Mouse (Mus musculus): ENCODE measurements around the gene Cacna2d2.
"Not testable (repeated sequence)": the region's sequence is repeated elsewhere in the genome, so short reads cannot be mapped to it uniquely, and the experiment has no call there.

Gene Cacna2d2

DNA sequence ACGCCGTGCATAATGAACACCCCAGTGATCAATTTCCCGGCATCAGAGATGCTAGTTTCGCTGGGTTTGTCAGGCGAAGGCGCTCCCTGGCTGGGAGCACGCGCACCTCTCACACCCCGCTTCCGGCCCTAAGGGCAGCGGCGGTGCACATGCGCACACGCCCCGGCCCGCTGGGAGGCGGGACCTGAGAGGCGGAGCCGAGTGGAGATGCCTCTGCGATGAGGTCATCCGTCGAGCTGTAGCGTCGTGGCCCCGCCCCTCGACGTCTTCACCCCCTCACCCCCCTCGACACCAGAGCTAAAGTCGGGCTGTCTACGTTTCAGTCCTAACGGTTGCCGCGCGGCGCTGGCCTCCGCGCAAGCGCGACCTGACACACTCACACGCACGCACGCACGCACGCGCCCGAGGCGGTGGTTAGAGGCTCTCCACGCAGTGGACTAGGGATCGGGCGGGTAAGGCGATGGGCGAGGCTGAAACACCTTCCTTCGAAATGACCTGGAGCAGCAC lies 155.0 kb downstream of the Cacna2d2 start:
- DNase-seq (ENCODE audit: low spot score in 2 of 2): peak; percentile 92 to 93

DNA sequence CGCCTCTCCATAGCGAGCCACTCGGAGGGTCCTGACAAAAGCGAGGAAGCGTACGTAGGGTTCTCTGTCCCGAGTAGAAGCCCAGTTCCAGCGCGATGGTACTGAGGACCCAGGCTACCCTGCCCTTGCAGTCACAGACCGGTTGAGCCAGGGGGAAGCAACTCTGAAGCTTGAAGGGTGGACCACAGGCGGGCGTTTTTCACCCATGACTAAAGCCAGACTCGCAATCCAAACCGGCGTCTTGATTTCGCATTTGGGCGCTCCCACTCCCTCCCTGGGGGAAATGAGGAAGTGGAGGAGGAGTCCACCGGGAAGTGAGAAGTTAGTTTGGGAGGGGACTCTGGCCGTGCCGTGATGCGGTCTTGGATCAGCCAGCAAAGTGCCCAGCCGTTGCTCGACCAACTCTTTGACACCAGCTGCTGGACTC lies 155.6 kb downstream of the Cacna2d2 start:
- DNase-seq (ENCODE audit: low spot score in 2 of 2): no peak

DNA sequence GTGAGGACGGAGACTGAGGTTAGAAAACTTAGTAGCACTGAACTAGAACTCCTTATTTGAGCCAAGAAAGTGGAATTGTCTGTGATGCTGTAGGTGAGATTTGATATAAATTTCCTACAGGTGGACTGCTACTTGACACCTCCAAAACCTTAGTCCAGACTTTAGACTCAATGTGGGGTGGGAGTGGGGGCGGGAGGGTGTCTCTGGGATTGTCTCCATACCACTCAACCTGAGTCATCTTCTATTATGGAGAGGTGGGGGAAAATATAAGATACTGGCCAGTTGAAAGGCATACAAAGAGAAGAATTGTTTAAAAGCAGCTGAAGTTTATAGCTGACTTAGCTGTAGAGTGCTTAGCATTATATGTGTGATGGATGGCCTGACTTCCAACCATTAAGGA lies 156.3 kb downstream of the Cacna2d2 start:
- no peak for DNase-seq (ENCODE audit: low spot score in 2 of 2)

DNA sequence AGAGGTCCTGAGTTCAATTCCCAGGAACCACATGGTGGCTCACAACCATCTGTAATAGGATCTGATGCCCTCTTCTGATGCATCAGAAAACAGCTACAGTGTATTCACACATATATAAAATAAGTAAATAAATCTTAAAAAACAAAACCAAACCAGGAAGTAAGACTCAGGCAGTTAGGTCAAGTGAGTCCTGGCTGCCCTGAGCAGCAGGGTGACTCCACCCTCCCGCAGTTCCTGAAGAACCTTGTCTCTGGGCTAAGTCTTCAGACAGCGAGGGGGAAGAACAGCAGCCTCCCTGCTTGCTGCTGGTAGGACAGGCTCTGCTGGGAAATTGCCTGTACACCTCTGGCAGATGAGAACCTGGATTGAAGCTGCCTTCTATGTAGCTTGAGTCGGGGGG lies 156.9 kb downstream of the Cacna2d2 start:
- DNase-seq (ENCODE audit: low spot score in 2 of 2): no peak

DNA sequence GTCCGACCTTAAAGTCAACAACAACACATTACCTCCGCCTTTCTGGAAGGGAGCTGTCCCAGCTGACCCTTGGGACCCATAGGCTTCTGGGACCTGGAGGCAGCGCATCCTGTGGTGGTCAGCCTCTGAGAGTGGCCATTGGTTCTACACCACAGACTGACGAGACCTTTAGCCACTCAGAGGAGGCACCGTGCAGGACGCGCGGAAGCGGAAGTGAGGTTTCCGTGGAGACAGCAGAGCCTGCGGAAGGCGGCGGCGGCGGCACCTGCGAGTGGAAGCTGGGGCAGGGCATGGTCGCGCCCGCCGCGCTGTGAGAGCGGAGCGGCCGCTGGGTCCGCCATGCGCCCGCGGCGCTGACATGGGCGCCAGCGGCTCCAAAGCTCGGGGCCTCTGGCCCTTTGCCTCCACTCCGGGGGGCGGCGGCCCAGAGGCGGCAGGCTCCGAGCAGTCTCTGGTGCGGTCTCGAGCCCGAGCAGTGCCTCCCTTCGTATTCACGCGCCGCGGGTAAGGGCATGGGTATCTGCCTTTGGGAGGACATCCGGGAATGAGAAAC lies 163.7 kb downstream of the Cacna2d2 start, which contains the start of gene Tusc2:
TSS of gene Tusc2 (plus strand) at position 227 of the 553 bp plus-strand sequence.
- peak; percentile 92 to 93 for DNase-seq (ENCODE audit: low spot score in 2 of 2)

DNA sequence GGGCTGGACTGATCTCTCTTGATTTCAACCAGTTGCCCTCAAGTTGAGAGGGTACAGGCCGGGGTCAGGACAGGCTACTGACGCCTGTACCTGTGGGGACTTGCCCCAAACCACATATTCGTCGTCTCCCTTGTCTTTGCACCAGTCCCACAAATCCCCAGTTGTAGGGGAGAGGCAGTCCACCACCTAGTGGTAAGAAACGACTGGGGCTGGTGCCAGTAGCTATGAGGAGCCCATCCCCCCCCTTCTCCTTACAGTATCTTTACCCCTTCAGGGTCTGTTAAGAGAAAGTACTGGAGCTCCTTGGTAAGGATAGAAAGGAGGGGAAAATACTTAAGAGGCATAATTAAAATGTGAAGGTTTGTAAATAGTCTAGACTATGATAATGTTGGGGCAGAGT lies 166.1 kb downstream of the Cacna2d2 start:
- not testable (repeated sequence) for DNase-seq (ENCODE audit: low spot score in 2 of 2)

DNA sequence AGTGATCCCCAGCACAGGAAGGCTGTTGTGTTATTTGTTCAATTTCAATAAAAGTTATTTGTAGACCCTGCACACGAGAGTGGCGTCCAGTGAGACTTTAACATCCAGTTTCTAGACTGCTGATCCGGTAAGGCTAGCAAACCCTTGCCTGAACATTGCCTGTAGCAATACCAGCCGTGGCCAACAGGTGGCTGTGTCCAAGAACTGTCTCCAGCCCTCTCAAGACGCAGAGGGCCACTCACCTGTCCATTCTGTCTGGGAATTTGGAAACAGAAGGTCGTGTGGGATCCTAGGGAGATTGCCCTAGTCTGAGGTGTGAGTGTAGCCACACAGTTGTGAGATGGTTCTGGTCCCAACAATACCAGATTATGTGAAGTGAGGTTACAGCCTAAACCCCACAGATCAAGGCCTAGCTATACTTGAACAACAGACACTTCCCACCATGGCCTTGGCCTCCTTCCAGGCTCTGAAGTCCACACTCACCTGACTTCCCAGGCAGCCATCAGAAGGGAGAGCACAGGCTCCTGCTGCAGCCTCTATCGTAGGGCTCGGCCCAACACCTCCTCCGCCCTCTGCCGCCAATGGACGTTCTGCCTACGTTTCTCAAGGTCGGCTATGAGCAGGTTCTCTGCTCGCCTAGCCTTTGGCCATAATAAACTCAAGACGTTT lies 166.8 kb downstream of the Cacna2d2 start:
- DNase-seq (ENCODE audit: low spot score in 2 of 2): peak in 1 of 2 experiments; percentile 68

DNA sequence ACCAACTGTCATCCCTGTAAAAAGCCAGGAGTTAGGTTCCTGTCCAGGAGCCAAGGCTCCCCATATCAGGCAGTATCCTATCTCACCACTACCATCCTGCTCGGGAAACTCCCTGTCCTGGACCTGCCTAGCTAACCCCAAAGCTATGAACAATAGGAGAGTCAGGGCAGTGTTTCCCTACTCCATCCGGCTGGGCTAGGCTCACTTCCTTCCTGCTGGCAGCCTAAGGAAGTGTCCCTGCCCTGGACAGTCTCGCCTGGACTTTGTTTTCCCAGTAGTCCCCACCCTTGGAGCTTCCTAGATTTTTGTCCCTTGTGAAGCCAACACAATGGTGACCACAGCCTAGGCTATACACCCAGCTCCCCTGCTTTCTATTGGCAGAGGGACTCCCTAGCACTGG lies 167.4 kb downstream of the Cacna2d2 start:
- no peak for DNase-seq (ENCODE audit: low spot score in 2 of 2)

DNA sequence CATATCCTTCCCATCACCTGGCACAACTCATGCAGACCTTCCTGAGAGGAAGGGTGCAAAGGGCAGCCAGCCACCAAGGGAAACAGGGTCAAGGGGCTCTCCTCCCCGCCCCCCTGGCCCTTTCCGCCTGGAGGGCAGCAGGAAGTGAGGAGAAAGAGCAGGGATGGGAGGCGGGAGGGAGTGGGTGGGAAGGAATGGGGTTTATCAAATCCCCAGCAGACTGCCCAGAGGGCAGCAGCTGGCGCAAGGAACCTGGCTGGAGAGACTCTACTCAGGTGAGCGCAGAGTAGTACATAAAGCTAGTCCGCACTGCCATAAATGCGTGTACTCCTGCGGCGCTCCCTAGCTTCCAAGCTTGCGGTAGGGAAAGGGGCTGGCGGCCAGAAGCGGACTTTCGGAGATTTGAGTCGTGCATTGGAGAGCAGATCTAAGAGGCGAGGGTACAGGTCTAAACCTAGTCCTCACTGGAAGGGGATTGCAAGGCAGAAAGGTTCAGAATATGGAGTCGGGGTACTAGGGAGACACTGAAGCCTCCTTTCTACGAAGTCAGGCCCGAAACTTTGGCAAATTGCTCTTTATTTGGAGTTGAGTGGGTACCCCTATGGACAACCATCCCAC lies 168.4 kb downstream of the Cacna2d2 start, which contains the start of gene Hyal2:
TSS of gene Hyal2 (plus strand) at position 244 of the 618 bp plus-strand sequence.
- no peak for DNase-seq (ENCODE audit: low spot score in 2 of 2)

DNA sequence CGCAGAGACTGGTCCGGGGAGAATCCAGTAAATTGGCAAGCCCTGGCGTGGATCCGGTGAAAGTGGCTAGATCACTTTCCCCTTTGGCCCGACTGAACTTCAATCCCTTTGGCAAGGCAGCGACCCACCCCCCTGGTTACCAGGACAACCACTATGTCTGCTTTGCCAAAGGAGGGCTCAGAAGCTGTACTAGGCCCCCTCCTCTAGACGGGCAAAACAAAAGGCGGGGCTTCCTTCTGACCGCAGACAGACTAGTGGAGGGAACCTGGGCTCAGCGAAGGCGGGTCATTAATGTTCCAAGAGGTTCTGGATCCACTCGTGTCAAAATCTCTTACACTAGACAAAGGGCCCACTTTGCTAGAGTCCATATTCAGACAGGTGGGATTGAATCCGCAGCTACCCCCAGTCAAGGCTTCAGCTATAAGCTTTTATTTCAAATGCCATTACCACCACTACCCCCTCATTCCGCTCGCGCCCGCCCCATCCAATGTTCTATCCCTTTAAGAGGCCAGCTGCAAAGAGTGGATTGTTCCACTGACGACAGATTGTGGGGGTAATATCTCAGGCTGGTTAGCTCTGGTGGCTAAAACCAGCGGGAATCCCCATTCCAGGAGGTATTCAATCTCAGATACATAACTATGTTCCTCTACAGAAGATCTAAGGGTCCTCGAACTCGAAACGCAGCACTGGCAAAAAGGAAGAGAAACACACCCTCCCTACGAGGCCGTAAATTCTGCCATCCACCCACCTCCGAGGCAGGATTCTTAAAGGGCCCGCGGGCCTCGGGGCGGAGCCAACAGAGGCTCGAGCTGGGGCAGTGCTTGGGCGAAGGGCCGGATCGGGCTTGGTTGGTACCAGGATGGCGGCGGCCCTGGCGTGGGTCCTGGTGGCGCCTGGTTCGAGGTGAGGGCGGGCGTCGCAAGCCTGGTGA lies 169.2 kb downstream of the Cacna2d2 start:
- peak; percentile 69 to 73 for DNase-seq (ENCODE audit: low spot score in 2 of 2)

DNA sequence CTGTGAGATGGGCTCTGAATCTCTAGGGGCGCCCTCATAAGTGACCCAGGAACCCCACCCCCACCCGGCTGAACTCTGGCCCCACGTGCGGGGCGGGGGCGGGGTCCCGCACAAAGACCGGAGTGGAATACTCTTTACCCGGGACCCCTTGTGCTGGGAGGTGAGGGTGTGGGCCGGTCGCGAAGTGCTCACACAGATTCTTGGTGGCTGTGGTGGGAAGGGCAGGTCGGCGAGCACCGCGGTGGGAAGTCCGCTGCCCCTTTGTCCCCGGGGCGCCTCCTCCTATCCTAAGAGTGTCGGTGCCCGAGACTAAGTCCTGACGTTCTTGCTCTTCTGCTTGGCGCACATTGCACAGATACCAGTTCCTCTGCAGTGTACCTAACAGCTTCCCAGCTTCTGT lies 169.9 kb downstream of the Cacna2d2 start:
- DNase-seq (ENCODE audit: low spot score in 2 of 2): no peak

DNA sequence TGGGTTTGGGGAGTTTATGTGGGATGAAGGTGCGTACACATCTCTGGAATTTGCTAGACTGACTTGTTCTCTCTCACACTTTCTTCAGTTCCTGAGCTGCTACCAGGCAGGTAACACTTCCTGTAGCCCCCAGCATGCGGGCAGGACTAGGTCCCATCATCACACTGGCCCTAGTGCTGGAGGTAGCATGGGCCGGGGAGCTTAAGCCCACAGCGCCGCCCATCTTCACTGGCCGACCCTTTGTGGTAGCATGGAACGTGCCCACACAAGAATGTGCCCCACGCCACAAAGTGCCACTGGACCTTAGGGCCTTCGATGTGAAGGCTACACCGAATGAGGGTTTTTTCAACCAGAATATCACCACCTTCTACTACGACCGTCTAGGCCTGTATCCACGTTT lies 170.6 kb downstream of the Cacna2d2 start:
- DNase-seq (ENCODE audit: low spot score in 2 of 2): no peak

DNA sequence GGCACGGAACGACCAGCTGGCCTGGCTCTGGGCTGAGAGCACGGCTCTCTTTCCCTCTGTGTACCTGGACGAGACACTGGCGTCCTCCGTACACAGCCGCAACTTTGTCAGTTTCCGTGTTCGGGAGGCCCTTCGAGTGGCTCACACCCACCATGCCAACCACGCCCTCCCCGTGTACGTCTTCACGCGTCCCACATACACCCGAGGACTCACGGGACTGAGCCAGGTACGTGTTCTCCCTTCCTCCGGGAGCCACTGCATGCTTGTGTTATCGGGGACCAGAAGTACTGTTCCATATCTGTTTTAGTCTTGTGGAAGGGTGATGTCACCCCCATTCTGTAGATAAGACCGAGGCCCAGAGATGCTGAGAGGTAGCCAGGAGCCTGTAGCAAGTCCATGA lies 171.4 kb downstream of the Cacna2d2 start:
- no peak for DNase-seq (ENCODE audit: low spot score in 2 of 2)

DNA sequence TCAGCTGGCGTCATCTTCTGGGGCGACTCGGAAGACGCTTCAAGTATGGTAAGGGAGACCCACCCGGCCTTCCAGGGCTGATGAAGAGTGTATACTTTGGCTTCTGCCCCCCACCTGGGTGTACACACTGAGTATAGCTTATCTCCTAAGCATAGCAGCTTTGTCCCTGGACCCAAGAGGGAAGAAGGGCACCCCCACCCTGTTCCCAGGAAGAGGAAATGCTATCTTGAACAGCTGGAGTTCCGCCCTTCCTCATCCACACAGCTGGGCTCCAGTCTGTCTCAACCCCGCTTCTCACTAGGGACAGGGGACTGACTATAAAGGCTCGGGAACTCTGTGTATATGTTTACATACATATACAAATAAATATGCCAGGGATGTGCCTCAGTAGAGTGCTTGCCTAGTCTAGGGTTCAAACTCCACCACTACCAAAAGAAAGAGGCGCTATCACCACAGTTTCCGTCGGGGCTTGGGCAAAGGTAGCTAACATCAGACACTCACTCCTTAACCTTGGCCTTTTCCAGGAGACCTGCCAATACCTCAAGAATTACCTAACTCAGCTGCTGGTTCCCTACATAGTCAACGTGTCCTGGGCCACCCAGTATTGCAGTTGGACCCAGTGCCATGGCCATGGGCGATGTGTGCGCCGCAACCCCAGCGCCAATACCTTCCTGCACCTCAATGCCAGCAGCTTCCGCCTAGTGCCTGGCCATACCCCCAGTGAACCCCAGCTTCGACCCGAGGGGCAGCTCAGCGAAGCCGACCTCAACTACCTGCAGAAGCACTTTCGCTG lies 172.3 kb downstream of the Cacna2d2 start:
- DNase-seq (ENCODE audit: low spot score in 2 of 2): no peak

DNA sequence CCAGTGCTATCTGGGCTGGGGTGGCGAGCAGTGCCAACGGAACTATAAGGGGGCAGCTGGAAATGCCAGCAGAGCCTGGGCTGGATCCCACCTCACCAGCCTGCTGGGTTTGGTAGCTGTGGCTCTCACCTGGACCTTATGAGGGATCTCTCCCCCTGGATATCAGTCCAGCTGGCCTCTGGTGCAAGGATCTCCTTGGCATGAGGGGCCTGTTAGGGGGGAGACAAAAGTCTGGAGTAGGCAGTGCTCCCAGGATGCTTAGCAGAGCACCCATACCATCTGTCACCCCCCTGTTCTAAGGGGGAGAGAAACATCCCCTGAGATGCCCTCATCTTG lies 172.9 kb downstream of the Cacna2d2 start:
- no peak for DNase-seq (ENCODE audit: low spot score in 2 of 2)

DNA sequence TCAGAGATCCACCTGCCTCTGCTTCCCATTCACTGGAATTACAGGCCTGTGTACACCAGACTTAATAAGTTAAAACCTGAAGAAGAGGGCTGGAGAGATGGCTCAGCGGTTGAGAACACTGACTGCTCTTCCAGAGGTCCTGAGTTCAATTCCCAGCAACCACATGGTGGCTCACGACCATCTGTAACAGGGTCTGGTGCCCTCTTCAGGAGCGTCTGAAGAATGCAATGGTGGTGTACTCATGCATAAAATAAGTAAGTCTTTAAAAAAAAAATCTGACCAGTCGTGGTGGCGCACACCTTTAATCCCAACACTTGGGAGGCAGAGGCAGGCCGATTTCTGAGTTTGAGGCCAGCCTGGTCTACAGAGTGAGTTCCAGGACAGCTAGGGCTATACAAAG lies 174.4 kb downstream of the Cacna2d2 start:
- DNase-seq (ENCODE audit: low spot score in 2 of 2): not testable (repeated sequence)

DNA sequence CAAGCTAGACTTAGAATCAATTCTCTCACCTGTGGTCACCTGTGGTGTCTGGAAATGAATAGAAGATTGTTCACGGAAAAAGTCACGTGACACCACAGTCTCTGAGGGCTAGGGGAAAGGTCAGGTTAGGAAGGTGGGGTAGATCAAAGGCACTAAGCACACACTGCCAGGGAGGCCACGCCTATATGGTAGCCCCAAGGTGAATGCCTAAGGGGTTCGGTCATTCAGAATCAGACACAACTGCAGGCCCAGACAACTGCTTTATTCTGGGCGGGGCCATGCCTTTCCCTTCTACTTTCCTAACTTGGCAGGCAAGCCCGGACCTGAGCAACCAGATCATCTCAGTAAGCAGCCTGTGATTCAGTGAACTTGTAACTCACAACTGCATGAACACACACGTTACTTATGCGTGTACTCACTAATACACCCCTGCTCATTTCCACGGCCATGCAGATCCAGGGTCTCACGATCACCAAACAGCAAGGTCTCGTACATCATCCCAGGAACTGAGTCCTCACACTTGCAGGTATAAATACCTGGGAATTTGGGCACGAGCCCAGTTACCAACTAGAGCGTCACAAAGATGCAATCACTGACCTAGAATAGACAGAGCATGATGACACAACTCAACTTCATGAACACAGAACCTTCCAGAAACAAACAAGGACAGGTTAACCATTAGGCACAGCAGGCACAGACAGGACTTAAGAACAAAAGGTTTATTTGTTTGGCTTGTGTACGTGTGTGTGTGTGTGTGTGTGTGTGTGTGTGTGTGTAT lies 176.4 kb downstream of the Cacna2d2 start:
- no peak for DNase-seq (ENCODE audit: low spot score in 2 of 2)

DNA sequence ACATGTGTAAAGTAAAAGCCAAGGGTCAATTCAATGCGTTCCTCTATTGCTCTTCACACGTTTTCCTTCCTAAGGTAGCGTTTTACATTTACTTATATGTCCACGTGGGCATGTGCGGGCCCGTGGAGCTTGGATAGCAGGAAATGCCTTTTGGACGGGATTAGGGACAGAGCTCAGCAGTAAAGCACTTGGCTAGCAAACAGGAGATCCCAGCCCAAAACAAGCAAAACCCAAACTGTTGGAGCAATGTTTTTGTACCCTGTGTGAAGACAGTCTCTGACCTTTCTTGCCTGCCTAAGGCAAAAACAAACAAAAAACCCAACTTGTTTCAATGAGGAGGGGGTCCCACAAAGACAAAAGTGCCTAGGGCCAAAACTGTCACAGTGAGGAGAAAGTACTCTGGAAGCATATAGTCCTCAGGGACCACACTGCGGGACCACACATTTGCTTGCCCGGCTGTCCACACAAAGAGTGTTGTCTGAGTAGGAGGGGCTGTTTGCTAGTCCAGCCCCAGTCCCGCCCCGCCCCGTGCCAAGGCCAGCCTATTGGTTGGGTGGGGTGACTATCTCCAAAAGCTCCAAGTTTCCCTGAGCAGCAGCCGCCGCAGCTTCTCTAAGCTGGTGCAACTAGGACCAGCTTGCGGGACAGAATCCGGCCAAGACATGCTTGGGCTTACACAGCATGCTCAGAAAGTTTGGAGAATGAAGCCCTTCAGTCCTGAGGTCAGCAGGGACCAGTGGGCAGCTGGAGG lies 177.1 kb downstream of the Cacna2d2 start, which contains the start of gene Hyal1:
TSS of gene Hyal1 (plus strand) at position 571 of the 751 bp plus-strand sequence.
- DNase-seq (ENCODE audit: low spot score in 2 of 2): no peak

DNA sequence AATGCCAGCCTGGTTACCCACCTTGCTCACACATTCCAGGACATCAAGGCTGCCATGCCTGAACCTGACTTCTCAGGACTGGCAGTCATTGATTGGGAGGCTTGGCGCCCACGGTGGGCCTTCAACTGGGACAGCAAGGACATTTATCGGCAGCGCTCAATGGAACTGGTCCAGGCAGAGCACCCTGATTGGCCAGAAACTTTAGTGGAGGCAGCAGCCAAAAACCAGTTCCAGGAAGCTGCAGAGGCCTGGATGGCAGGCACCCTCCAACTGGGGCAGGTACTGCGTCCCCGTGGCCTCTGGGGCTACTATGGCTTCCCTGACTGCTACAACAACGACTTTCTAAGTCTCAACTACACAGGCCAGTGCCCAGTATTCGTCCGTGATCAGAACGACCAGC lies 178.5 kb downstream of the Cacna2d2 start:
- DNase-seq (ENCODE audit: low spot score in 2 of 2): no peak

DNA sequence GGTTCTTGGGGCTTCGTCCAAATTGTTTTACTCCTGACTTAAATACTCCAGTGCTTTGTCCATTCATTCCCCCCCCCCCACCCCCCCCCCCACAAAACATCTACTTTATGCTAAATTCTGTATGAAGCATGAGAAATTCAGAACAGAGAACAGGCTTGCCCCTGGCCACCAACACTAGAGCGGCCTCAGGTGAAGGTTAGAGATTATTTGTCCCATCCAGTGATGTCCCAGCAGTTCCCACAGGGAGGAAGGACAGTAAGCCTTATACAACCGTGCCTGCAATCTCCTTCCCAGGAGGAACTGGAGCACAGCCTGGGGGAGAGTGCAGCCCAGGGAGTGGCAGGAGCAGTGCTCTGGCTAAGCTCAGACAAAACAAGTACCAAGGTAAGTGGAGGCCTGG lies 179.2 kb downstream of the Cacna2d2 start, which contains the start of gene Naa80:
TSS of gene Naa80 (plus strand) at position 301 of the 400 bp plus-strand sequence.
- no peak for DNase-seq (ENCODE audit: low spot score in 2 of 2)

Measured in frontal cortex, postnatal 14 days (tissue).